ENCODE assay signal across 9 mouse cellular contexts in genomic region chr16:25140164-25140563, GRCm38 (mm10).
DNase-seq lines count a peak whose midpoint lies in the region; ATAC-seq and TF ChIP-seq lines count a peak whose summit lies in the region.
"Had no signal": no experiment of that assay in that cellular context is flagged by ENCODE, and none has a peak within 500 bp of the region (broad histone marks: within the 10 kb centered on the region; RNA-seq: fewer than 3 reads in every experiment).

No protein-coding gene starts in this region.

- H3K4me2 ChIP-seq in heart, embryonic 12.5 days: no peak overlapping the region

- no peaks in the 10 kb centered on the region for H3K4me1 ChIP-seq in heart, embryonic 12.5 days (replicated peaks)
- H3K4me1 ChIP-seq in cerebellum, adult 2 months (ENCODE audit: control insufficient read depth, insufficient read depth, low read length): no peaks in the 10 kb centered on the region

- no peak for TF ChIP-seq CTCF in cerebellum, adult 2 months (IDR thresholded peaks at IDR 0.05; ENCODE audit: borderline replicate concordance, insufficient read depth, low read depth, low read length)

- no peaks in the 10 kb centered on the region for H3K36me3 ChIP-seq in heart, embryonic 12.5 days

- H3K27ac ChIP-seq in heart, embryonic 12.5 days (ENCODE audit: poor library complexity, severe bottlenecking): no peak overlapping the region
- H3K27ac ChIP-seq in cerebellum, adult 2 months (ENCODE audit: insufficient read depth, low read length): no peak overlapping the region

- DNase-seq in left cerebral cortex, postnatal 10 days (ENCODE audit: extremely low spot score in 1 of 2, low spot score in 2 of 2): peak; percentile 2 to 13
- DNase-seq in left cerebral cortex, postnatal 36 days (ENCODE audit: low spot score in 2 of 2): no peak
- DNase-seq in urinary bladder, postnatal 14 days (ENCODE audit: low spot score): peak; percentile 84
- no peak for DNase-seq in urinary bladder, adult 2 months (ENCODE audit: low spot score)
- peak; percentile 47 for DNase-seq in kidney, adult 9 months
- DNase-seq in urinary bladder, postnatal 36 days (ENCODE audit: low spot score in 2 of 2): peak; percentile 60 to 61
- DNase-seq in cerebellum, adult 2 months: no peak
- DNase-seq: layer of hippocampus, postnatal 36 days had no signal

- H3K9me3 ChIP-seq in heart, embryonic 12.5 days (replicated peaks): no peaks in the 10 kb centered on the region; the same call in 1 of the 2 replicates

- no peaks in the 10 kb centered on the region for H3K27me3 ChIP-seq in heart, embryonic 12.5 days (replicated peaks)
- no peaks in the 10 kb centered on the region for H3K27me3 ChIP-seq in cerebellum, adult 2 months (ENCODE audit: control insufficient read depth, insufficient read depth, low read length)

- no peak for ATAC-seq in heart, embryonic 12.5 days (ENCODE audit: insufficient number of reproducible peaks, low FRiP score)

- no peak overlapping the region for H3K4me3 ChIP-seq in heart, embryonic 12.5 days
- H3K4me3 ChIP-seq in cerebellum, adult 2 months (replicated peaks; ENCODE audit: insufficient read depth, low read depth, low read length): no peak overlapping the region

- intact Hi-C loops in left cerebral cortex, postnatal 10 days (cut with DNase I): no loop called here
- intact Hi-C loops in left cerebral cortex, postnatal 36 days (cut with DNase I): no loop called here

- 62% methylated on average over 4 of the region's 4 CpGs for WGBS in heart, embryonic 12.5 days
- WGBS in cerebellum, adult 2 months: 17% methylated on average over 4 of the region's 4 CpGs

- no peak overlapping the region for H3K9ac ChIP-seq in heart, embryonic 12.5 days

- no peak for TF ChIP-seq POLR2A in cerebellum, adult 2 months (IDR thresholded peaks at IDR 0.05; ENCODE audit: borderline replicate concordance, insufficient read depth, low read length)

Comparison
In these comparisons a context has a peak if more than half of its experiments do, and no peak if none do; other contexts are left out.
1. DNase-seq: peak in left cerebral cortex, postnatal 10 days (2 of 2), urinary bladder, postnatal 14 days (single experiment), kidney, adult 9 months (single experiment) and urinary bladder, postnatal 36 days (2 of 2); none in left cerebral cortex, postnatal 36 days (0 of 2), urinary bladder, adult 2 months (single experiment) and cerebellum, adult 2 months (0 of 2).